Mouse (Mus musculus) liver, postnatal 0 days (tissue): ENCODE data around the gene Ccni. TPM values are rescaled to one million over a fixed set of nuclear protein-coding genes. Genes with fewer than 3 reads are reported as not detected.

Experiments used
- ATAC-seq: fragments of 200-750 bp; cut with Nextera tagmentation; 2 replicates; pipeline ENCODE4 v1.8.0; 2017; ENCODE audit warnings: mild to moderate bottlenecking, moderate library complexity
- DNase-seq: peaks from one replicate; pipeline ENCODE4 v3.0.0-alpha.2; 2016
- H3K27ac ChIP-seq: fragments of 300-500 bp; sonication (generic); 2 replicates; pipeline ENCODE4 v1.5.1; 2014; ENCODE audit warnings: antibody characterized with exemption, moderate library complexity, mild to moderate bottlenecking, low read depth
- H3K27me3 ChIP-seq: fragments of 300-500 bp; sonication (generic); 2 replicates; pipeline ENCODE4 v1.6.1; 2014; ENCODE audit warnings: low read length, control low read depth, mixed read lengths; ENCODE audit not compliant: insufficient read depth
- H3K36me3 ChIP-seq: fragments of 300-500 bp; sonication (generic); replicated peaks from 2 replicates; pipeline ENCODE4 v1.6.1; 2014; ENCODE audit warnings: mild to moderate bottlenecking, control low read depth, low read length, moderate library complexity, mixed read lengths; ENCODE audit not compliant: insufficient read depth
- H3K4me1 ChIP-seq: fragments of 300-500 bp; sonication (generic); 2 replicates; pipeline ENCODE4 v1.6.1; 2014; ENCODE audit warnings: antibody characterized with exemption, mild to moderate bottlenecking, control low read depth; ENCODE audit not compliant: insufficient read depth
- H3K4me2 ChIP-seq: fragments of 300-500 bp; sonication (generic); 2 replicates; pipeline ENCODE4 v1.6.1; 2014; ENCODE audit warnings: low read depth, mild to moderate bottlenecking, low read length, moderate library complexity, mixed read lengths
- H3K4me3 ChIP-seq: fragments of 300-500 bp; sonication (generic); 2 replicates; pipeline ENCODE4 v1.5.1; 2014; ENCODE audit warnings: low read depth, low read length
- H3K9ac ChIP-seq: fragments of 300-500 bp; sonication (generic); replicated peaks from 2 replicates; pipeline ENCODE4 v1.6.1; 2014; ENCODE audit warnings: mild to moderate bottlenecking, moderate library complexity
- H3K9me3 ChIP-seq: fragments of 300-500 bp; sonication (generic); 2 replicates; pipeline ENCODE4 v1.6.1; 2016; ENCODE audit warnings: mild to moderate bottlenecking, control low read depth, low read length, mixed read lengths
- CTCF ChIP-seq: sonication (generic); IDR thresholded peaks from 2 replicates; pipeline ENCODE4 v1.5.1; 2016; ENCODE audit warnings: antibody characterized with exemption, low read depth
- EP300 ChIP-seq: IDR thresholded peaks from 2 replicates; pipeline ENCODE4 v1.6.1; 2016; ENCODE audit warnings: antibody characterized with exemption, low read depth, mild to moderate bottlenecking
- WGBS: fragments of 180-500 bp; shearing (Covaris S2); extraction: QIAGEN DNeasy Blood & Tissue Kit; methylation state at CpG from one replicate; pipeline ENCODE4 v1.1.7; 2014; ENCODE audit not compliant: insufficient replicate concordance; 5-methylcytosine and 5-hydroxymethylcytosine counted together
- polyA plus RNA-seq: library from polyadenylated mRNA; unstranded; fragments of >200 nt; fragmentation: Nextera tagmentation; extraction: Ambion mirVana; gene quantifications from 2 replicates; pipeline ENCODE4 v1.2.1, GENCODE M21; 2015

The Ccni gene
- polyA plus RNA-seq, 1 experiment from 2014 or later, result 41.9 TPM

GRCm38 (mm10) chr5:93184548-93184947 lies 21.7 kb downstream of the Ccni start:
- 81% methylated on average over 6 of the region's 6 CpGs for WGBS
- no peaks in the 10 kb centered on the region for H3K27me3 ChIP-seq
- no peaks in the 10 kb centered on the region for H3K4me1 ChIP-seq
- H3K36me3 ChIP-seq, result peaks cover 56% of the 10 kb centered on the region
- DNase-seq (no peak), ATAC-seq (no peak)
- no peak overlapping the region for H3K9ac ChIP-seq
- no peak overlapping the region for H3K4me3 ChIP-seq
- no peak overlapping the region for H3K27ac ChIP-seq
- no peaks in the 10 kb centered on the region for H3K9me3 ChIP-seq
- H3K4me2 ChIP-seq, result no peak overlapping the region
- TF ChIP-seq EP300, result no peak
- TF ChIP-seq CTCF, result no peak

- WGBS, result 98% methylated on average over 6 of the region's 6 CpGs
- Histone ChIP-seq H3K27ac (no peak overlapping the region), H3K4me3 (no peak overlapping the region), H3K4me2 (no peak overlapping the region), H3K9ac (no peak overlapping the region), H3K9me3 (no peaks in the 10 kb centered on the region), H3K36me3 (peaks cover 53% of the 10 kb centered on the region), H3K27me3 (no peaks in the 10 kb centered on the region), H3K4me1 (no peaks in the 10 kb centered on the region)
- ATAC-seq (no peak), DNase-seq (no peak)
- TF ChIP-seq EP300, result no peak
Observed at GRCm38 (mm10) chr5:93183311-93183710, 23.0 kb downstream of the Ccni start.

GRCm38 (mm10) chr5:93180252-93180651 lies 26.0 kb downstream of the Ccni start:
- DNase-seq (no peak), ATAC-seq (no peak)
- Histone ChIP-seq H3K27ac (no peak overlapping the region), H3K9ac (no peak overlapping the region), H3K27me3 (no peaks in the 10 kb centered on the region), H3K36me3 (peaks cover 32% of the 10 kb centered on the region), H3K9me3 (no peaks in the 10 kb centered on the region), H3K4me3 (no peak overlapping the region), H3K4me2 (no peak overlapping the region), H3K4me1 (no peaks in the 10 kb centered on the region)
- 59% methylated on average over 2 of the region's 2 CpGs for WGBS
- TF ChIP-seq CTCF, result peak; percentile 69
- no peak for TF ChIP-seq EP300

GRCm38 (mm10) chr5:93178616-93179015 lies 27.7 kb downstream of the Ccni start:
- 74% methylated on average over 6 of the region's 6 CpGs for WGBS
- Histone ChIP-seq H3K27ac (no peak overlapping the region; the same call in 1 of the 2 replicates), H3K4me3 (no peak overlapping the region), H3K9ac (no peak overlapping the region), H3K4me1 (no peaks in the 10 kb centered on the region), H3K4me2 (no peak overlapping the region), H3K36me3 (peaks cover 23% of the 10 kb centered on the region), H3K9me3 (no peaks in the 10 kb centered on the region), H3K27me3 (no peaks in the 10 kb centered on the region)
- no peak for DNase-seq
- ATAC-seq, result no peak
- TF ChIP-seq EP300, result no peak
- no peak for TF ChIP-seq CTCF

DNA sequence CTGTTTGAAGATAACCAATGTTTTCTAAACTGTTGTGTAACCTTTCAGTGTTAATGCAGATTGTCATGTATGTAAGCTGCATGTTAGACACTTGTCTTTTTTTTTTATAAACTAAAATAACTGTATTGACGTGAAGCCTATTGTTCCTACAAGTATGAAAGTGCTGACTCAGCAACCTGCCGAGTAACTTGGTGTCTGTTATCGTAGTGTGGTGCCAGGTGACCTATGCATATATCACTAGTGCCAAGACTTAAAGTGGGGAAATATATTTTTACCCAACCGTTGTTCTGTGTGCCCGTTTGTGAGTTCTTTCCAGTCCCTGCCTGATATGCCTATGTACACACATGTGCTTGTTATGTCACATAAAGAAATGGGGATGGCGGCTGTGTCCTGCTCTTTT lies 31.6 kb downstream of the Ccni start:
- Histone ChIP-seq H3K9ac (no peak overlapping the region), H3K9me3 (no peaks in the 10 kb centered on the region), H3K36me3 (peaks cover 17% of the 10 kb centered on the region), H3K4me3 (no peak overlapping the region), H3K4me1 (no peaks in the 10 kb centered on the region), H3K4me2 (no peak overlapping the region), H3K27ac (no peak overlapping the region), H3K27me3 (no peaks in the 10 kb centered on the region)
- DNase-seq (no peak), ATAC-seq (no peak)
- 79% methylated on average over 6 of the region's 6 CpGs for WGBS
- TF ChIP-seq CTCF (no peak), EP300 (no peak)

GRCm38 (mm10) chr5:93172536-93172935 lies 33.8 kb downstream of the Ccni start:
- Histone ChIP-seq H3K4me2 (no peak overlapping the region), H3K36me3 (peaks cover 15% of the 10 kb centered on the region; the same call in 1 of the 2 replicates), H3K27me3 (no peaks in the 10 kb centered on the region), H3K9me3 (no peaks in the 10 kb centered on the region), H3K4me3 (no peak overlapping the region), H3K4me1 (no peaks in the 10 kb centered on the region), H3K9ac (no peak overlapping the region), H3K27ac (no peak overlapping the region)
- no peak for DNase-seq
- 79% methylated on average over 6 of the region's 6 CpGs for WGBS
- TF ChIP-seq CTCF (no peak), EP300 (no peak)
- ATAC-seq, result no peak

DNA sequence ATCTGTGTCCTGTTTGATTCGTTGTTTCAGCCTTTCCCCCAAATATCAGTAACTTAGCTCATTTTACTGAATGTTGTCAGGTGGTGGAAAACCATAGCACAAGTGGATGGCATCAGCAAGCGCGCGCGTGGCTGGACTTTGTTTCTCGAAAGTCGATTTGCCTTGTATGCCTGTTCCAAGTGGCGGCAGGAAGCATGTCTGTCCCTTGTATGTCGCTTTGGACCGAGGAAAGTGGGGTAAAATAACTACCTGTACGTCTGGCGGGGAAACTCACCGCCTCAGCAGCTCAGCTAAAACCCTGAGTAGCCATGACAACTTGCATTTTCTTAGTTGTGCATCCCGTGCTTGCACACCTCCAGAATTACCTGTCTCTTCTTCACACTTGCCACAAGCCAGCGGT lies 34.9 kb downstream of the Ccni start:
- Histone ChIP-seq H3K4me3 (no peak overlapping the region), H3K27ac (no peak overlapping the region), H3K4me2 (no peak overlapping the region), H3K9me3 (no peaks in the 10 kb centered on the region), H3K9ac (no peak overlapping the region), H3K36me3 (peaks cover 24% of the 10 kb centered on the region), H3K27me3 (no peaks in the 10 kb centered on the region), H3K4me1 (no peaks in the 10 kb centered on the region)
- TF ChIP-seq EP300 (no peak), CTCF (no peak)
- no peak for DNase-seq
- ATAC-seq, result no peak
- WGBS, result 90% methylated on average over 15 of the region's 15 CpGs
